Mouse (Mus musculus): ENCODE results near the gene Vmn1r176.

DNA sequence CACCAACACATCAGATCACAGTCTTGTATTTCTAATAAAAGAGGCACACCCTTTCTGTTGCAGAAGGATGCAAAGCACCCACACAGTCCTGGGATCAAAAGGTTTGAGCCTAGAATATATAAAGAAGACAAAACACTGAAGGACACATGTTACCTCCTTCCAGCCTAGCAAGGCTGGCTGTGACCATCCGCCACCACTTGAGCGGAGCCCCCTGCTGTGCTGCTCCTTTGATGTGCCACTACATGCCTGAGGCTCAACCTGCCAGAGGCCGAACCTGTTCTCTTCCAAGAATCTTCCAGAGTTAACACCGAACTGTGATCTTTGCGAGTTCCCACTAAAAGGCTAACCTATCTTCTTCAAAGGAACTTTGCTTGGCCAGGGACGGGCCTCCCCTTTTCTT lies 52.6 kb downstream of the Vmn1r176 start:
- TF ChIP-seq CTCF (IDR thresholded peaks at IDR 0.05; ENCODE audit: extremely low read depth, insufficient read length, insufficient replicate concordance, low read depth, low read length) (no peak), POLR2A (IDR thresholded peaks at IDR 0.05; ENCODE audit: low read depth, low read length) (no peak)

Data from small intestine, adult 2 months (tissue).